Mouse (Mus musculus) hindbrain, embryonic 11.5 days (tissue): ENCODE data around the gene Nudt2. TPM values are rescaled to one million over a fixed set of nuclear protein-coding genes. Genes with fewer than 3 reads are reported as not detected.

Source experiments
- ATAC-seq: fragments of 200-750 bp; cut with Nextera tagmentation; 2 replicates; pipeline ENCODE4 v1.8.0; 2017; ENCODE audit warnings: mild to moderate bottlenecking, moderate TSS enrichment, moderate library complexity; ENCODE audit not compliant: low FRiP score
- DNase-seq: peaks from one replicate; pipeline ENCODE4 v3.0.0-alpha.2; 2015; ENCODE audit warnings: low spot score
- H3K27ac ChIP-seq: fragments of 300-500 bp; sonication (generic); 2 replicates; pipeline ENCODE4 v1.5.1; 2014; ENCODE audit warnings: mild to moderate bottlenecking, low read depth, low read length
- H3K27me3 ChIP-seq: fragments of 300-500 bp; sonication (generic); 2 replicates; pipeline ENCODE4 v1.6.1; 2014; ENCODE audit warnings: mild to moderate bottlenecking, low read length, moderate library complexity, mixed read lengths; ENCODE audit not compliant: control insufficient read depth, insufficient read depth
- H3K36me3 ChIP-seq: fragments of 300-500 bp; sonication (generic); 2 replicates; pipeline ENCODE4 v1.6.1; 2014; ENCODE audit warnings: mild to moderate bottlenecking, low read length, moderate library complexity, mixed read lengths; ENCODE audit not compliant: control insufficient read depth, insufficient read depth
- H3K4me1 ChIP-seq: fragments of 300-500 bp; sonication (generic); replicated peaks from 2 replicates; pipeline ENCODE4 v1.6.1; 2014; ENCODE audit warnings: low read length, mixed read lengths; ENCODE audit not compliant: control insufficient read depth, insufficient read depth
- H3K4me2 ChIP-seq: fragments of 300-500 bp; sonication (generic); replicated peaks from 2 replicates; pipeline ENCODE4 v1.6.1; 2014; ENCODE audit warnings: mild to moderate bottlenecking, low read depth, low read length
- H3K4me3 ChIP-seq: fragments of 300-500 bp; sonication (generic); 2 replicates; pipeline ENCODE4 v1.5.1; 2014; ENCODE audit warnings: low read depth, low read length
- H3K9ac ChIP-seq: fragments of 300-500 bp; sonication (generic); 2 replicates; pipeline ENCODE4 v1.6.1; 2014; ENCODE audit warnings: low read depth, low read length
- H3K9me3 ChIP-seq: fragments of 300-500 bp; sonication (generic); 2 replicates; pipeline ENCODE4 v1.6.1; 2016; ENCODE audit warnings: low read length; ENCODE audit not compliant: control insufficient read depth
- WGBS: fragments of 180-500 bp; shearing (Covaris S2); extraction: QIAGEN DNeasy Blood & Tissue Kit; methylation state at CpG from one replicate; pipeline ENCODE4 v1.1.7; 2014; 5-methylcytosine and 5-hydroxymethylcytosine counted together
- polyA plus RNA-seq: library from polyadenylated mRNA; unstranded; fragments of >200 nt; fragmentation: Nextera tagmentation; extraction: Ambion mirVana; gene quantifications from 2 replicates; pipeline ENCODE4 v1.2.1, GENCODE M21; 2014

Nudt2 gene
- polyA plus RNA-seq, 1 experiment from 2014 or later, result 70.3 TPM

DNA sequence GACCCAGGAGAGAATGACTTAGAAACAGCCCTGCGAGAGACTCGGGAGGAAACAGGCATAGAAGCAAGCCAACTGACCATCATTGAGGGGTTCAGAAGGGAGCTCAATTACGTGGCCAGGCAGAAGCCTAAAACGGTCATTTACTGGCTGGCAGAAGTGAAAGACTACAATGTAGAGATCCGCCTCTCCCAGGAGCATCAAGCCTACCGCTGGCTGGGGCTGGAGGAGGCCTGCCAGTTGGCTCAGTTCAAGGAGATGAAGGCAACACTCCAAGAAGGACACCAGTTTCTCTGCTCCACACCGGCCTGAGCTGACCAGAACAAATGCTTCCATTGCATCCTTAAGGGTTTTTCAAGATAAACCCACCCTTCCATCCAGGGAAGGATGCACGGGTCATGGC lies 15.3 kb downstream of the Nudt2 start:
- ATAC-seq (no peak), DNase-seq (no peak)
- 87% methylated on average over 8 of the region's 8 CpGs for WGBS
- Histone ChIP-seq H3K4me3 (no peak overlapping the region), H3K9ac (no peak overlapping the region), H3K4me1 (no peaks in the 10 kb centered on the region), H3K4me2 (no peak overlapping the region), H3K9me3 (no peaks in the 10 kb centered on the region), H3K27me3 (no peaks in the 10 kb centered on the region), H3K27ac (no peak overlapping the region), H3K36me3 (no peaks in the 10 kb centered on the region)

DNA sequence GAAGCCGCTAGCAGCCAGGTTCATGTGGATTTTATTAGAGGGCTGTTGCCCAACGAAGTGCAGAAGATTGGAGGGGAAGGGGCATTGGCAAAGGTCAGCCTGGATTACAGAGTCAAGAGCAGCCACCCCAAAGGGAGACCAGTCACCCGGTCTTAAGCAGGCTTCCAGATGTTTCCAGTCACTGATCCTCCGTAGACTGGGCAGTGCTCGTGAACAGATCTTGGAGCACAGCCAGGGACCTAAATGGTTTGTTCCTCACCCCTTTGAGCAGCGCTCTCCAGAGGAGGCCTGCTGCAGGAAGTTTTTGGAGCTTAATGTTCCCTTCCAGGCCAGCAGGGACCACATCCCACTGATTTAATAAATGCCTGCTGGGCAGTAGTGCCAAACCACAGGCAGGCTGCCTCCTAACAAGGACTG lies 16.7 kb downstream of the Nudt2 start:
- Histone ChIP-seq H3K9ac (no peak overlapping the region), H3K4me2 (no peak overlapping the region), H3K27me3 (no peaks in the 10 kb centered on the region), H3K36me3 (no peaks in the 10 kb centered on the region), H3K4me1 (no peaks in the 10 kb centered on the region), H3K9me3 (no peaks in the 10 kb centered on the region), H3K4me3 (no peak overlapping the region), H3K27ac (no peak overlapping the region)
- ATAC-seq (no peak), DNase-seq (no peak)
- WGBS, result 69% methylated on average over 6 of the region's 6 CpGs

DNA sequence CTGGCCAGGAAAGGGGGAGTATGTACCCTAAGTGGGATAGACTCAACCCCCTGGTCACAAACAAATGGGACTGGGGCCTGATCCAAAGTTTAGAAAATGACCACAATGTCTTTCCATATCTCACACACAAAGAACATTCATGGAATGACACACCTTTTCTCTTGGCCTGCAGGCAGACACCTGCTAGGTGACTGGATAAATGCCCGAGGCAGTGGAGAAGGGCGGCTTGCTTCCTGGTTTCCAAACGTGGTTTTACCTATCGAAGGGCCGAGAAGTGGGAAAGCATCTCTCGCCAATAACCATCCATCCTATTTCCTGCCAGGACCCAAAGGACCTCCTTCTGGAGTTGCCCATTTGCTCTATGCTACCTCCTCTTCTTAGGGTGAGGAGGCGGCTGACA lies 28.0 kb downstream of the Nudt2 start:
- no peak for DNase-seq
- H3K9ac ChIP-seq, result no peak overlapping the region
- H3K36me3 ChIP-seq, result no peaks in the 10 kb centered on the region
- no peak overlapping the region for H3K4me2 ChIP-seq
- H3K27ac ChIP-seq, result no peak overlapping the region
- no peak overlapping the region for H3K4me3 ChIP-seq
- no peak for ATAC-seq
- H3K27me3 ChIP-seq, result peaks cover 15% of the 10 kb centered on the region
- 86% methylated on average over 7 of the region's 7 CpGs for WGBS
- H3K4me1 ChIP-seq, result peaks cover 2% of the 10 kb centered on the region
- no peaks in the 10 kb centered on the region for H3K9me3 ChIP-seq

DNA sequence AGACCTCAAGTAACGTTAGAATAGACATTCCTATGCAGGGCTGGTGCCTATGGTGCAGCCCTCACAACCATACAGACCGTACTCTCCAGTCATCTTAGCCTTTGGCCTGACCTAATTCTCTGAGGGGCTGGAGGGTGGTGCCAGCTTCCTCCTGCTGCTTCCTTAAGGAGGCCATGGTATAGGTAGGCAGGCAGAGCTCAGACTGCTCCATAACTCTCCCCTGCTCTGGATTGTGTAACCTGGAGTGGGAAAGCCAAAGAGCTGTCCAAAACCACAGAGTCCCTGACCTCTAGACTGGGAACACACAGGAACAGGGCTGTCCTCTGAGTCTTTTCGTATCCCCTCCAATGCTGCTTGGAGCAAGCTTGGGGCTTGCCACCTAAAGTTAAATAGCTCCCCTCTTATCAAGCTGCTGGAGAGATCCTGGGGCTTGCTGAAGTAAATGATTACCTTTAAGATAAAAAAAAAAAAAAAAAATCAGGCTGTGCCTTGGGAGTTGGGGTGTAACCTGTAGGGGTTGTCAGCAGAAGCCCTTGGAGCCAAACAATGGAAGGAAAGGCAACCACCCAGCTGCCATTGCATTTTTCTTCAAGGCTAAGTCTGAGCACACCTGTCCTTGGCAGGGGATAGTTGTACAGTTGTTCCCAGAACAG lies 28.6 kb downstream of the Nudt2 start:
- no peak for ATAC-seq
- WGBS, result 77% methylated on average over 3 of the region's 3 CpGs
- no peak overlapping the region for H3K27ac ChIP-seq
- no peak overlapping the region for H3K4me3 ChIP-seq
- peaks cover 21% of the 10 kb centered on the region for H3K27me3 ChIP-seq
- H3K36me3 ChIP-seq, result no peaks in the 10 kb centered on the region
- DNase-seq, result no peak
- peaks cover 7% of the 10 kb centered on the region for H3K4me1 ChIP-seq
- H3K9ac ChIP-seq, result no peak overlapping the region
- no peak overlapping the region for H3K4me2 ChIP-seq
- no peaks in the 10 kb centered on the region for H3K9me3 ChIP-seq

DNA sequence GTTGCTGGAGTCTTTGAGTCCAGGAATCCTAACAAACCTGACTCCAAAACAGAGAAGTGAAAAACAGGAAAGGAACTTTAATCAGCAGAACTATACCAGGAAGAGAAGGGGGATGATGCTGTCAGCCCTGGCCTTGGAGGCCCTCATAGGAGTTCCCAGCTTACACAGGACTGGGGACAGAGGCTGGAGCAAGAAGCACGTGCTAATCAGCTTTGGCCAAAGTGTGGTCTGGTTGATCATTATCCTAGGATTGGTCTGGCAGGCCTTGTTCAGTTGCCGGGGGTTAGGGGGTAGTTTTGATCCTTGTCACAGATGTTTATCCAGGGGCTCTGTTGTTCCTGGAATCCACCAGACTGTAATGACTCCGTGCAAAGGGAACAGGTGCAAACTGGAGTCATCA lies 29.4 kb downstream of the Nudt2 start:
- Histone ChIP-seq H3K4me3 (no peak overlapping the region), H3K27me3 (peaks cover 28% of the 10 kb centered on the region), H3K4me2 (no peak overlapping the region), H3K9me3 (no peaks in the 10 kb centered on the region), H3K27ac (no peak overlapping the region), H3K4me1 (peaks cover 10% of the 10 kb centered on the region), H3K9ac (no peak overlapping the region), H3K36me3 (no peaks in the 10 kb centered on the region)
- ATAC-seq (no peak), DNase-seq (no peak)
- 39% methylated on average over 3 of the region's 3 CpGs for WGBS

DNA sequence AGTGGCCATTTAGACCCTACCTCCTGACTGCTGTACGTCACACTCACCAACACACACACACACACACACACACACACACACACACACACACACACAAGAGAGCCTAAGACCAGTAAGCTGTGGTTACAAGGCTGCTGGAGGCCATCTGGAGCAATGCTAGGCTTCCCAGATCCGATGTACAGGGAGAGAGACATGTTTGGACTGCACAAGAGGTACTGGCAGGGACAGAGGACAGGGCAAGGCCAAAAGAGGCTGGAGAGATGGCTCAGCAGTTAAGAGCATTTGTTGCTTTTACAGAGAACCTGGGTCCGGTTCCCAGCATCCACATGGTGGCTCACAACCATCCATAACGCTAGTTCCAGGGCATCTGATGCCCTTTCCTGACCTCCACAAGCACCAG lies 30.1 kb downstream of the Nudt2 start:
- Histone ChIP-seq H3K27me3 (peaks cover 35% of the 10 kb centered on the region), H3K4me2 (no peak overlapping the region)

DNA sequence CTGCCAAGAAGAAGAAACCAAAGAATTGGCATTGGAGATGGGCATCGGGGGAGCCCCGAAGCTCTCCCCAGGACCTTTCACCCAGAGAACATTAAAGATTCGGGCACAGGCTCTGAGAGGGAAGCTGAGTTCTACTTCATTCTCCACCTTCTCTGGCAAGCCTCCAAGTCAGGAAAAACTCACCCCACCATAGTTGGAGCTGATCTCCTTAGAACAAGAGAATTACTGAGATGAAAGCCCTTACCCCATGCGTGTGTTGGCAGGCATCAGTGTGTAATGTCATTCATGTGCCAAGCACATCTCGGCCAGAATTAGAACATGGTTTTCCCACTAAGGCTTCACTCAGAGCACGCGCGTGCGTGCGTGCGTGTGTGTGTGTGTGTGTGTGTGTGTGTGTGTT lies 30.9 kb downstream of the Nudt2 start:
- Histone ChIP-seq H3K36me3 (no peaks in the 10 kb centered on the region), H3K9ac (no peak overlapping the region), H3K27me3 (peaks cover 43% of the 10 kb centered on the region), H3K9me3 (no peaks in the 10 kb centered on the region), H3K4me1 (peaks cover 10% of the 10 kb centered on the region), H3K27ac (no peak overlapping the region), H3K4me2 (no peak overlapping the region), H3K4me3 (no peak overlapping the region)
- DNase-seq (no peak), ATAC-seq (no peak)
- 93% methylated on average over 11 of the region's 11 CpGs for WGBS

More for the DNA sequence above, 30.1 kb downstream of the Nudt2 start:
- Histone ChIP-seq H3K4me1 (peaks cover 10% of the 10 kb centered on the region), H3K9me3 (no peaks in the 10 kb centered on the region), H3K9ac (no peak overlapping the region), H3K36me3 (no peaks in the 10 kb centered on the region), H3K4me3 (no peak overlapping the region), H3K27ac (no peak overlapping the region)
- DNase-seq, result no peak
- WGBS, result 87% methylated on average over 4 of the region's 4 CpGs
- no peak for ATAC-seq

DNA sequence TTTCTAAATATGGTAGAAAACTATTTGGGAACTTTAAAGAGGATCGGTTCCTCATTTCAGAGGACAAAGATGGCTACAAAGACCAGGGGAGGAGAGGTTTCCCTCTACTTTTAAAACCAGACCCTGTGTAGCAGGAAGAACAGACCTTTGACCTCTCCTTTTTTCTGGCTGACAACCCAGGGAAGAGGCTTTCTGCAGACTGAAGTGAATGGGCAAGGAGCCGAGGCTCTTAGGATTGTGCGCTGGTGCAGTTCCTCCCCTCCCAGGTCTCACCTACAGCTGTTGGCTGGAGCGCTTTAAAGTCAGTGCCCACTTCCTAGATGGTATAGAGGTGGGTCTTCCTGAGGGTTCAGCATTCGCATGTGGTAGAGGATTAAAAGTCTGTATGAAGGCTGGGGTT lies 32.1 kb downstream of the Nudt2 start:
- Histone ChIP-seq H3K9me3 (no peaks in the 10 kb centered on the region), H3K9ac (no peak overlapping the region), H3K27me3 (peaks cover 53% of the 10 kb centered on the region), H3K4me1 (peaks cover 10% of the 10 kb centered on the region), H3K36me3 (no peaks in the 10 kb centered on the region), H3K27ac (no peak overlapping the region), H3K4me2 (no peak overlapping the region), H3K4me3 (no peak overlapping the region)
- ATAC-seq, result no peak
- DNase-seq, result no peak
- WGBS, result 33% methylated on average over 5 of the region's 5 CpGs

DNA sequence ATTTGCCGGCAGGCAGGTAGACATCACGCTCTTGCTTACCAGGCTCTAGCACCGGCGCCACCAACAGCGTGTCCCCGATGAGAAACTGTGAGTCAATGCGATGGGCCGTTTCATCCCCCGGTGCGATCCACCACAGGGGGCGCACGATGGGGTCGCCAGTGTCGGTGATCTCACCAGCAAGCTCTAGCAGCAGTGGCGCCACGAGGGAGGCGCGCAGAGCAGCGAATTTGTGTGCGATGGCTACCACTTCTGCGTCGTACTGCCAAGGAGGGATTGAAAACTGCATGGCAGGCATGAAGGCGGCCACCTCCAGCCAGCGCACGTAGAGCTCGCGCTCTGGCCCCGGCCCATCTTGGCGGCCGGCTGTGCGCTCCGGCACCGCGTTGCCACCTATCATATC lies 32.6 kb downstream of the Nudt2 start:
- H3K27ac ChIP-seq, result no peak overlapping the region
- peak; percentile 80 for DNase-seq
- H3K4me3 ChIP-seq, result peak overlapping the region; percentile 32

More for the DNA sequence above, 32.6 kb downstream of the Nudt2 start:
- Histone ChIP-seq H3K4me2 (peak overlapping the region; percentile 57), H3K4me1 (peaks cover 10% of the 10 kb centered on the region), H3K9ac (0 out of 2 replicates have a peak overlapping the region, but pooled peaks have one; percentile 27), H3K9me3 (no peaks in the 10 kb centered on the region), H3K27me3 (peaks cover 56% of the 10 kb centered on the region), H3K36me3 (no peaks in the 10 kb centered on the region)
- peak; percentile 47; the same call in 1 of the 2 replicates for ATAC-seq
- WGBS, result 2% methylated on average over 34 of the region's 34 CpGs
